Mouse (Mus musculus) heart, embryonic 16.5 days (tissue): ENCODE data around the gene Chchd6. TPM values are rescaled to one million over a fixed set of nuclear protein-coding genes. Genes with fewer than 3 reads are reported as not detected.

ENCODE experiments used
- ATAC-seq: fragments of 200-750 bp; cut with Nextera tagmentation; replicated peaks from 2 replicates; pipeline ENCODE4 v1.8.0; 2017; ENCODE audit warnings: moderate number of reproducible peaks; ENCODE audit not compliant: insufficient read depth, low FRiP score; ENCODE audit errors: extremely low read depth
- H3K27ac ChIP-seq: fragments of 300-500 bp; sonication (generic); 2 replicates; pipeline ENCODE4 v1.5.1; 2014; ENCODE audit warnings: mild to moderate bottlenecking, low read length, control low read depth, moderate library complexity
- H3K27me3 ChIP-seq: fragments of 300-500 bp; sonication (generic); 2 replicates; pipeline ENCODE4 v1.6.1; 2014; ENCODE audit warnings: low read length, mixed read lengths; ENCODE audit not compliant: control insufficient read depth, insufficient read depth
- H3K36me3 ChIP-seq: fragments of 300-500 bp; sonication (generic); 2 replicates; pipeline ENCODE4 v1.6.1; 2014; ENCODE audit not compliant: control insufficient read depth, insufficient read depth
- H3K4me1 ChIP-seq: fragments of 300-500 bp; sonication (generic); 2 replicates; pipeline ENCODE4 v1.6.1; 2014; ENCODE audit warnings: low read length, mixed read lengths; ENCODE audit not compliant: control insufficient read depth, insufficient read depth
- H3K4me2 ChIP-seq: fragments of 300-500 bp; sonication (generic); 2 replicates; pipeline ENCODE4 v1.6.1; 2014; ENCODE audit warnings: low read depth, mild to moderate bottlenecking, control low read depth, low read length
- H3K4me3 ChIP-seq: fragments of 300-500 bp; sonication (generic); 2 replicates; pipeline ENCODE4 v1.5.1; 2014; ENCODE audit warnings: mild to moderate bottlenecking, control low read depth, low read length
- H3K9ac ChIP-seq: fragments of 300-500 bp; sonication (generic); 2 replicates; pipeline ENCODE4 v1.6.1; 2014; ENCODE audit warnings: low read length, control low read depth
- H3K9me3 ChIP-seq: fragments of 300-500 bp; sonication (generic); replicated peaks from 2 replicates; pipeline ENCODE4 v1.6.1; 2016; ENCODE audit warnings: low read length; ENCODE audit not compliant: control insufficient read depth
- WGBS: fragments of 180-500 bp; shearing (Covaris S2); extraction: QIAGEN DNeasy Blood & Tissue Kit; methylation state at CpG from one replicate; pipeline ENCODE4 v1.1.7; 2014; 5-methylcytosine and 5-hydroxymethylcytosine counted together
- polyA plus RNA-seq: library from polyadenylated mRNA; unstranded; fragments of >200 nt; fragmentation: Nextera tagmentation; extraction: Ambion mirVana; gene quantifications from 2 replicates; pipeline ENCODE4 v1.2.1, GENCODE M21; 2015

The Chchd6 gene
- polyA plus RNA-seq, 1 experiment from 2014 or later, result 58.1 TPM

DNA sequence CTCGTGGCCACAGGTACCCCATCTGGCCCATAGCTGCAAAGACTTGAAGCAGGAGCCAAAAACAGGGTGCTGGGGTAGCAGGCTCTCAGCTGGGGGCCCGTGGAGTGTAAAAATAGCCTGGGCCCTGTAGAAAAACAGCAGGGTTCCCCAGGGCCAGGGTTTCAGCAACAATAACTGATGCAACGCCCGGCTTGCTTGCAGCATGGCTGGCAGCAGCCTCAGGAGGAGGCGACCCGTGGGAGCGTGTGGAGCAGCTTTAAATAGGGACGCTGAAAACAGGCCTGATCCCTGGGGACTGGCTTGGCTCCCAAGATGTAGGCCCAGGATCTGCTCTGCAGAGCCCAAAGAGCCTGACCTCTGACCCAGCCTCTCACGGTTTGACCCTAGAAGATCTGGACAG is 257.9 kb downstream of the Chchd6 start:
- Histone ChIP-seq H3K36me3 (peaks cover 39% of the 10 kb centered on the region), H3K4me2 (no peak overlapping the region), H3K9ac (no peak overlapping the region), H3K4me3 (no peak overlapping the region), H3K27ac (no peak overlapping the region), H3K4me1 (peaks cover 27% of the 10 kb centered on the region), H3K27me3 (no peaks in the 10 kb centered on the region), H3K9me3 (no peaks in the 10 kb centered on the region)
- 72% methylated on average over 9 of the region's 9 CpGs for WGBS
- ATAC-seq, result no peak

DNA sequence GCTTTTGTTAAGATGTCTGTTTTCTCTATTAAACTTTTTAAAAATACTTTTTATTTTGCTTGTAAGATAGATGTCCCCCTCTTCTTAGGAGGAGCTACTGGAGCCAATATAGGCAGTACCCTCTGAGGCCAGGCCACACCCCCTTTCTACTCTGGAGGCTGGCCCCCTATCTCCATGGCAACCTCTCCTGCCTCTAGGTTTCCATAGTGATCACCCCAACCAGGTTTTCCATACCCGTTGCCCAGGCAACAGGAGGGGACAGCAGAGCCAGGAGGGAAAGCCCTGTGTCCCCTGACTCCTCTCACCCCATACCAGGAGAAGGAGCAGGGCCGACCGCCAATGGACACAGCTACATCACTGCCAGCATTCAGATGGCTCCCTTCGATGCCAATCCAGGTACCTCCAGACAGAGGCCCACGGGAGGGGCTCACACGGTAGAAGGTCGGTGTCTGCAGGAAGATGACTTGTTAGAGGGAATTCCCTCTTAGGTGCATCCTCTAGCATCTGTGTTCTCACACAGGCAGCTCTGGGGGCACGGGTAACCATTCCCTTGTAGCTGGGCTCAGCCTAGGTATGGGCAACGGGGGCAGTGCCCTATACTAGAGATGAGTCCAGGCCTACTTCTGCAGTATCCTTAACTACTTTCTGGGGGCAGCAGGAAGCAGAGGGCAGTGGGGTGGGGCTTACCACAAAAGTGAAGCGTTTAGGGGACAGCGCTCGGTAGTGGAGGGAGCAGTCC is 261.3 kb downstream of the Chchd6 start:
- no peak overlapping the region for H3K4me2 ChIP-seq
- WGBS, result 90% methylated on average over 12 of the region's 12 CpGs

More for the DNA sequence above, 261.3 kb downstream of the Chchd6 start:
- Histone ChIP-seq H3K4me3 (no peak overlapping the region), H3K36me3 (peaks cover 52% of the 10 kb centered on the region), H3K4me1 (peaks cover 11% of the 10 kb centered on the region), H3K9me3 (no peaks in the 10 kb centered on the region), H3K27me3 (no peaks in the 10 kb centered on the region), H3K9ac (no peak overlapping the region), H3K27ac (no peak overlapping the region)
- no peak for ATAC-seq

Other genes with a start within 250 kb of the Chchd6 start
- gene Plxna1, start 233.0 kb downstream of the Chchd6 start, polyA plus RNA-seq, result 7.5 and 12.2 TPM in 2 replicates
- 14.3 and 15.3 TPM in 2 replicates for gene Txnrd3, start 48.3 kb upstream of the Chchd6 start, polyA plus RNA-seq
- not detected in 2 replicates for gene Vmn1r40, start 111.9 kb upstream of the Chchd6 start, polyA plus RNA-seq
- not detected in 2 replicates for gene Vmn1r41, start 145.1 kb upstream of the Chchd6 start, polyA plus RNA-seq